Mouse (Mus musculus) liver, embryonic 12.5 days (tissue): ENCODE measurements around the gene Pcsk4. TPM values are rescaled to one million over a fixed set of nuclear protein-coding genes. Genes with fewer than 3 reads are reported as not detected.

Source experiments
- ATAC-seq: fragments of 200-750 bp; cut with Nextera tagmentation; 2 replicates; pipeline ENCODE4 v1.8.0; 2017; ENCODE audit warnings: moderate number of reproducible peaks, mild to moderate bottlenecking, moderate library complexity
- H3K27ac ChIP-seq: fragments of 300-500 bp; sonication (generic); 2 replicates; pipeline ENCODE4 v1.5.1; 2016; ENCODE audit warnings: mild to moderate bottlenecking
- H3K27me3 ChIP-seq: fragments of 300-500 bp; sonication (generic); replicated peaks from 2 replicates; pipeline ENCODE4 v1.6.1; 2016; ENCODE audit warnings: mild to moderate bottlenecking, moderate library complexity
- H3K36me3 ChIP-seq: fragments of 300-500 bp; sonication (generic); 2 replicates; pipeline ENCODE4 v1.6.1; 2016; ENCODE audit warnings: mild to moderate bottlenecking, moderate library complexity
- H3K4me1 ChIP-seq: fragments of 300-500 bp; sonication (generic); 2 replicates; pipeline ENCODE4 v1.6.1; 2016
- H3K4me2 ChIP-seq: fragments of 300-500 bp; sonication (generic); 2 replicates; pipeline ENCODE4 v1.6.1; 2016; ENCODE audit warnings: mild to moderate bottlenecking, moderate library complexity
- H3K4me3 ChIP-seq: fragments of 300-500 bp; sonication (generic); 2 replicates; pipeline ENCODE4 v1.5.1; 2016; ENCODE audit warnings: mild to moderate bottlenecking, moderate library complexity
- H3K9ac ChIP-seq: fragments of 300-500 bp; sonication (generic); 2 replicates; pipeline ENCODE4 v1.6.1; 2016; ENCODE audit warnings: mild to moderate bottlenecking, moderate library complexity
- H3K9me3 ChIP-seq: fragments of 300-500 bp; sonication (generic); replicated peaks from 2 replicates; pipeline ENCODE4 v1.6.1; 2016; ENCODE audit warnings: mild to moderate bottlenecking, moderate library complexity
- WGBS: fragments of 180-500 bp; shearing (Covaris S2); methylation state at CpG from one replicate; pipeline ENCODE4 v1.1.7; 2016; ENCODE audit not compliant: insufficient replicate concordance; 5-methylcytosine and 5-hydroxymethylcytosine counted together
- polyA plus RNA-seq: library from polyadenylated mRNA; unstranded; fragments of >200 nt; fragmentation: Nextera tagmentation; extraction: Ambion mirVana; gene quantifications from 2 replicates; pipeline ENCODE4 v1.2.1, GENCODE M21; 2016

Gene Pcsk4
- polyA plus RNA-seq, 1 experiment from 2014 or later: 7.2 TPM

GRCm38 (mm10) chr10:80301256-80302081, 27.8 kb downstream of the Pcsk4 start:
- no peak overlapping the region for H3K4me2 ChIP-seq

GRCm38 (mm10) chr10:80300672-80301181, 28.6 kb downstream of the Pcsk4 start:
- Histone ChIP-seq H3K9me3 (no peaks in the 10 kb centered on the region), H3K4me3 (no peak overlapping the region), H3K27ac (no peak overlapping the region), H3K4me1 (peaks cover 37% of the 10 kb centered on the region), H3K9ac (no peak overlapping the region), H3K27me3 (peaks cover 93% of the 10 kb centered on the region), H3K4me2 (no peak overlapping the region), H3K36me3 (no peaks in the 10 kb centered on the region)
- 31% methylated on average over 11 of the region's 11 CpGs for WGBS
- ATAC-seq: no peak

More at GRCm38 (mm10) chr10:80301256-80302081, 27.8 kb downstream of the Pcsk4 start:
- Histone ChIP-seq H3K9me3 (no peaks in the 10 kb centered on the region), H3K27me3 (peaks cover 99% of the 10 kb centered on the region), H3K36me3 (no peaks in the 10 kb centered on the region), H3K4me3 (no peak overlapping the region), H3K4me1 (peaks cover 29% of the 10 kb centered on the region), H3K9ac (no peak overlapping the region), H3K27ac (no peak overlapping the region)
- 61% methylated on average over 10 of the region's 10 CpGs for whole genome bisulfite sequencing
- no peak for ATAC-seq

- WGBS: 49% methylated on average over 10 of the region's 10 CpGs
- H3K4me3 ChIP-seq: no peak overlapping the region
- peaks cover 40% of the 10 kb centered on the region for H3K4me1 ChIP-seq
- H3K27me3 ChIP-seq: peaks cover 84% of the 10 kb centered on the region
- H3K27ac ChIP-seq: no peak overlapping the region
- no peak overlapping the region for H3K9ac ChIP-seq
- peaks cover 3% of the 10 kb centered on the region for H3K36me3 ChIP-seq
- H3K4me2 ChIP-seq: no peak overlapping the region
- no peaks in the 10 kb centered on the region for H3K9me3 ChIP-seq
- no peak for ATAC-seq
Observed at GRCm38 (mm10) chr10:80299824-80300223, 29.5 kb downstream of the Pcsk4 start.

- Histone ChIP-seq H3K4me3 (no peak overlapping the region), H3K4me1 (peaks cover 40% of the 10 kb centered on the region), H3K27ac (no peak overlapping the region), H3K4me2 (no peak overlapping the region), H3K9ac (no peak overlapping the region), H3K27me3 (peaks cover 79% of the 10 kb centered on the region), H3K9me3 (no peaks in the 10 kb centered on the region), H3K36me3 (peaks cover 9% of the 10 kb centered on the region)
- WGBS: 18% methylated on average over 15 of the region's 15 CpGs
- ATAC-seq: no peak
Observed at GRCm38 (mm10) chr10:80299301-80299700, 30.0 kb downstream of the Pcsk4 start.

GRCm38 (mm10) chr10:80298571-80299281, 30.6 kb downstream of the Pcsk4 start:
- Histone ChIP-seq H3K9me3 (no peaks in the 10 kb centered on the region), H3K9ac (no peak overlapping the region), H3K36me3 (peaks cover 14% of the 10 kb centered on the region), H3K4me1 (peaks cover 46% of the 10 kb centered on the region), H3K4me3 (no peak overlapping the region), H3K27me3 (peaks cover 73% of the 10 kb centered on the region), H3K4me2 (no peak overlapping the region), H3K27ac (no peak overlapping the region)
- 6% methylated on average over 26 of the region's 26 CpGs for WGBS
- no peak for ATAC-seq

GRCm38 (mm10) chr10:80297526-80298133, 31.7 kb downstream of the Pcsk4 start:
- peaks cover 22% of the 10 kb centered on the region for H3K36me3 ChIP-seq
- no peak overlapping the region for H3K4me2 ChIP-seq
- peaks cover 64% of the 10 kb centered on the region for H3K27me3 ChIP-seq
- WGBS: 50% methylated on average over 8 of the region's 8 CpGs
- ATAC-seq: no peak
- H3K4me1 ChIP-seq: peaks cover 54% of the 10 kb centered on the region
- no peak overlapping the region for H3K27ac ChIP-seq
- no peak overlapping the region for H3K9ac ChIP-seq
- no peak overlapping the region for H3K4me3 ChIP-seq
- H3K9me3 ChIP-seq: no peaks in the 10 kb centered on the region

GRCm38 (mm10) chr10:80296824-80297223, 32.5 kb downstream of the Pcsk4 start:
- Histone ChIP-seq H3K27ac (no peak overlapping the region), H3K27me3 (peaks cover 56% of the 10 kb centered on the region), H3K4me1 (peaks cover 52% of the 10 kb centered on the region), H3K36me3 (peaks cover 22% of the 10 kb centered on the region), H3K9me3 (no peaks in the 10 kb centered on the region), H3K9ac (no peak overlapping the region), H3K4me2 (no peak overlapping the region), H3K4me3 (no peak overlapping the region)
- ATAC-seq: no peak
- 75% methylated on average over 5 of the region's 5 CpGs for WGBS

GRCm38 (mm10) chr10:80295618-80296425, 33.5 kb downstream of the Pcsk4 start, which contains the start of gene Apc2:
Apc2 (plus strand) TSS chr10:80295977.
- WGBS: 7% methylated on average over 26 of the region's 26 CpGs
- ATAC-seq: peak; percentile 61
- Histone ChIP-seq H3K4me3 (peak within 1 kb of the TSS; percentile 33), H3K4me2 (peak within 1 kb of the TSS; percentile 91), H3K9me3 (no peaks in the 10 kb centered on the region), H3K27ac (peak within 1 kb of the TSS; percentile 93), H3K36me3 (peaks cover 22% of the 10 kb centered on the region), H3K4me1 (peaks cover 58% of the 10 kb centered on the region), H3K9ac (peak within 1 kb of the TSS; percentile 98; the same call in 1 of the 2 replicates), H3K27me3 (peaks cover 46% of the 10 kb centered on the region)

GRCm38 (mm10) chr10:80294788-80295303, 34.5 kb downstream of the Pcsk4 start:
- peak overlapping the region; percentile 91; the same call in 1 of the 2 replicates for H3K4me2 ChIP-seq
- peak overlapping the region; percentile 95; the same call in 1 of the 2 replicates for H3K4me3 ChIP-seq
- H3K36me3 ChIP-seq: peaks cover 22% of the 10 kb centered on the region
- 0 out of 2 replicates have a peak overlapping the region, but pooled peaks have one; percentile 98 for H3K9ac ChIP-seq
- peaks cover 36% of the 10 kb centered on the region for H3K27me3 ChIP-seq
- ATAC-seq: no peak
- H3K27ac ChIP-seq: peak overlapping the region; percentile 93
- peaks cover 58% of the 10 kb centered on the region for H3K4me1 ChIP-seq
- H3K9me3 ChIP-seq: no peaks in the 10 kb centered on the region
- WGBS: 31% methylated on average over 7 of the region's 7 CpGs

- 79% methylated on average over 4 of the region's 4 CpGs for WGBS
- Histone ChIP-seq H3K36me3 (peaks cover 24% of the 10 kb centered on the region), H3K4me1 (peaks cover 58% of the 10 kb centered on the region)
Observed at GRCm38 (mm10) chr10:80294311-80294710, 35.0 kb downstream of the Pcsk4 start.

GRCm38 (mm10) chr10:80293325-80293724, 36.0 kb downstream of the Pcsk4 start:
- Histone ChIP-seq H3K9me3 (no peaks in the 10 kb centered on the region), H3K36me3 (peaks cover 33% of the 10 kb centered on the region), H3K4me2 (peak overlapping the region; percentile 91), H3K4me1 (peaks cover 58% of the 10 kb centered on the region), H3K27ac (peak overlapping the region; percentile 93), H3K27me3 (peaks cover 21% of the 10 kb centered on the region), H3K9ac (peak overlapping the region; percentile 98), H3K4me3 (peak overlapping the region; percentile 95)
- WGBS: 8% methylated on average over 14 of the region's 14 CpGs
- ATAC-seq: no peak

More at GRCm38 (mm10) chr10:80294311-80294710, 35.0 kb downstream of the Pcsk4 start:
- no peak for ATAC-seq
- Histone ChIP-seq H3K9ac (peak overlapping the region; percentile 98), H3K9me3 (no peaks in the 10 kb centered on the region), H3K27ac (peak overlapping the region; percentile 93), H3K4me3 (peak overlapping the region; percentile 95), H3K27me3 (peaks cover 31% of the 10 kb centered on the region), H3K4me2 (peak overlapping the region; percentile 91)
